Mouse (Mus musculus) granulocyte monocyte progenitor cell, adult 5-6 weeks (primary cell): Measurements from ENCODE around the gene AC170998.1. TPM values are rescaled to one million over a fixed set of nuclear protein-coding genes. Genes with fewer than 3 reads are reported as not detected.
A peak's percentile ranks its signal among the peaks of the same experiment; 100 is the strongest.
"Not testable (repeated sequence)": the region's sequence is repeated elsewhere in the genome, so short reads cannot be mapped to it uniquely, and the experiment has no call there.

Experiments
- ATAC-seq: replicated peaks from 2 replicates; pipeline ENCODE4 v1.8.0; 2016; ENCODE audit warnings: mild to moderate bottlenecking, moderate TSS enrichment, inconsistent platforms; ENCODE audit not compliant: poor library complexity, severe bottlenecking
- total RNA-seq, 2 experiments: library from RNA; stranded (forward) in 1 of 2; stranded (reverse) in 1 of 2; fragments of 200-712, 200-1000 nt in 1 of 2; fragments of >200 nt in 1 of 2; fragmentation: Nextera tagmentation in 1 of 2; gene quantifications; 2 replicates each; pipeline ENCODE4 v1.2.3; 2014 to 2017

The AC170998.1 gene
- total RNA-seq, 2 experiments from 2014 or later = 1.3 to 19.9 TPM

DNA sequence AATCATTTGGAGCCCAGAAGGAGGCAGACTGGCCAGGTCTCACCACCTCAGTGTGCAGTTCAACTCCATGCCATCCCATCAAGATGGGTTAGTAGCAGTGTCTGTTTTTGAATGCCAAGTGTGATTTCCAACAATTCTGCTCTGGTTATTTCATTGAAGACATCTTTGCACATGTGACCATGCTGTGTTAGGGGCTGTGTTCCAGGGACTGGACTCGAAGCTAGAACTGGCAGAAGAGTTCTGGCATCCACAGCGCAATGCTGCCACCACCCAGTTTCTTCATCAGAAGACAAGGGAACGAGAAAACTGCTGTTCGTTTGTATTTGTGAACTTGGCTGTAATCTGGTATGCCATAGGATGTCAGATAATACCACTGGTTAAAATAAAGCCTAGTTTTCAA, 22.1 kb downstream of the AC170998.1 start:
- ATAC-seq = no peak

DNA sequence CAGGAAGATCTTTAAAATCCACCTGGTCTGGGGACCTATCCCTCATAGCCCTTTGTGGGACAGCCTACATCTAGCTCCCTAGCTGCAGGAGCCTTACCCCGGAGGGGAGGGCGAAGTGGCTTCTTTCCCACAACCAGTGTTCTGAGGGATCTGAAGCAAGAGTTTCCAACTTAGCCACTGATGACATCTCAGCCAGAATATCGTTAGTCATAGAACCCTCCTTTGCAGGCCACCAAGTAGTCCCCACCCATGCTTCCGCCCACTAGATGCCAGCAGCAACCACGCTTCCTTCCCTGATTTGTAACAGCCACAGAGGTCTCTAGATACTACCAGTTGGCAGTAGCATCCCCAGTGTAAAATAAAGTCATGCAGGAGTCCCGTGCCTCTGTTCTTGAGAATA, 24.7 kb downstream of the AC170998.1 start:
- peak; percentile 92 for ATAC-seq

DNA sequence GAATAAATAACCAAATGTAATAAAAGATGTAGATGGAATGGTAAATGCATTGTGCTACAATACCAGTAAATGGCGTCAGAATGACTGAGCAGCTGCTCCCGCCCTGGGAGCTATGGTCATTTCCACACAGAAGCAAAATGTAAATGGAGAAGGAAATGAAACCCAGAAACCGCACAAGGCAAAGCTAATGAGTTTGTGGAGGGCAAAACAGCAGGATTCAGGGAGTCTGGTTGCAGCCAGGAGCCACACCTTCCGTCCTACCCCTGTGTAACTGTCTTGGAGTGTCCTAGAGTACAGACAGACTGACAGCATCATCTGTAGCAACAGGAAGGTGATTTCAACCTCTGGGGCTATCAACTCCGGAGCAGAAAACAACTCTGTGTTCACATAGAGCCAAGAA, 30.6 kb downstream of the AC170998.1 start:
- ATAC-seq = peak; percentile 92

DNA sequence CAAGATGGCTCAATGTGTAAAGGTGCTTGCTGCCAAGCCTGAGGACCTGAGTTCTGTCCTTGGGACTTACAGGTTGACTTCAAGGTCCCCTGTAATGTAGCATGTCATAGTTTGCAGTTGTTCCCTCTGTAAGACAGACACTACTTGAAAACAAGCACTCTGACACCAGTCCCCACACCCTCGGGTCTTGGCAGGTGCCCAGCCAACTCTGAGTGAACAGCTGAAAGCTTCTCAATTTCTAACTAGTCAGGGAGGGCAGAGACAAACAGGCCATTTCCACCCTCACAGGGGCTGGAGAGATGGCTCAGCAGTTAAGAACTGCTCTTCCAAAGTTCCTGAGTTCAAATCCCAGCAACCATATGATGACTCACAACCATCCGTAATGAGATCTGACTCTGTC, 31.6 kb downstream of the AC170998.1 start:
- ATAC-seq = no peak

DNA sequence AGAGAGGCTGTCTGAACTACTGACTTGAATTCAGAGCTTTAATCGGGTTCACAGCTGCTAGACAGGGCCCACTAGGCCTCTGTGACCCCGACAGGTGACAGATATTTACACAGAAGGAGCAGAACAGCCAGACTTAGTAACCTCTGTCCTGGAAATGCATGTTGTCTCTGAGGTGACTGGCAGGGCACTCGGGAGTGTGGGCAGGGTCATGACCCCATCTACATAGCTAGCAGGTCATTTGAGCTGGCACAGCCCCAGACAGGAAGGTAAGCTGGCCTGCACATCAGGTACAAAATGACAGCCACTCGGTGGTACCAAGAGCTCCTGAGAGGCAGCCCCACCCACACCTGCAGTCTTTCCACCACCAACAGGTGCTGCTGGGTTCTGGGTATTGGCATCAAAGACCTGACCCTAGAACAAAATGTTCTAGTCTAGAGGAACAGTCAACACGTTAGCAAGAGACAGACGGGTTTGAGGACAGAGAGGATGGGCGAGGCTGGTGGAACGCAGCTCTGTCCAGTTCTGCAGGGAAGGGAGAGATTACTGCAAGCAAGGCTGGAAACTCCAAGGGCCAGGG, 34.9 kb downstream of the AC170998.1 start:
- ATAC-seq = no peak

DNA sequence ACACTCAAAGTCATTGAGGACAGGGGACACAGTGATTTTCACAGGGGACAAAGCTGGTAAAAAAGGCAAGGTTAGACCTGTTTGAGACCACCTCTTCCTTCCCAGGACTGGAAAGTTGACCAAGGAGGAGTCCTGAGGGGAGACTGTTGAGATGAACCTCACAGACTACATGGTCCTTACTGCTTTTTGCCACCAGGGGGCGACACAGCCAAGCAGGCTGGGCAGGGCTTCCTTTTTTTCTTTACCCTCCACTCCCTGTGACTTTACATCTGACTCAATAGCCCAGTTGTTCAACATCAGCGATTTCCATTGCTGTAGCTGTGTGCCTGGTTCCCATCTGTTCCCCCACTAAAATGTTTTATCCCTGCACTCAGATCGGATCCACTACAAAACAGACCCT, 36.0 kb downstream of the AC170998.1 start:
- peak; percentile 96 for ATAC-seq

DNA sequence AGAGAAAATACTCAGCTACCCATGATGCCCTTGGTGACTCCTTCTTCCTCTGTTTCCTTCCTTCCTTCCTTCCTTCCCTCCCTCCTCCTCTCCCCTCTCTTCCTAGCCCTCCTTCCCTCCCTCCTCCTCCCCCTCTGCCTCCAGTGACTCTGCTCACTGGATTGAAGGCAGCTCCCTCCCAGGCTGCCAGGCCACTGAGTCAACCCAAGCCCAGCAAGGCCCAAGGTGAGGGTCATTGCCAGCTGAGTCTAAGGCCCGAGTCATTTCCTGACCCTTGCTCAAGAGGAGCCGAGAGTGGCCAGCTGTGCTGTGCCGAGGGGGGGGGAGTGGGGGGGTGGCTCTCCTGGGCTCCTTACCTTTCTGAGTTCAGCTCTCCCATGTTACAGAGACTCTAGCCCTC, 40.3 kb downstream of the AC170998.1 start:
- no peak for ATAC-seq

DNA sequence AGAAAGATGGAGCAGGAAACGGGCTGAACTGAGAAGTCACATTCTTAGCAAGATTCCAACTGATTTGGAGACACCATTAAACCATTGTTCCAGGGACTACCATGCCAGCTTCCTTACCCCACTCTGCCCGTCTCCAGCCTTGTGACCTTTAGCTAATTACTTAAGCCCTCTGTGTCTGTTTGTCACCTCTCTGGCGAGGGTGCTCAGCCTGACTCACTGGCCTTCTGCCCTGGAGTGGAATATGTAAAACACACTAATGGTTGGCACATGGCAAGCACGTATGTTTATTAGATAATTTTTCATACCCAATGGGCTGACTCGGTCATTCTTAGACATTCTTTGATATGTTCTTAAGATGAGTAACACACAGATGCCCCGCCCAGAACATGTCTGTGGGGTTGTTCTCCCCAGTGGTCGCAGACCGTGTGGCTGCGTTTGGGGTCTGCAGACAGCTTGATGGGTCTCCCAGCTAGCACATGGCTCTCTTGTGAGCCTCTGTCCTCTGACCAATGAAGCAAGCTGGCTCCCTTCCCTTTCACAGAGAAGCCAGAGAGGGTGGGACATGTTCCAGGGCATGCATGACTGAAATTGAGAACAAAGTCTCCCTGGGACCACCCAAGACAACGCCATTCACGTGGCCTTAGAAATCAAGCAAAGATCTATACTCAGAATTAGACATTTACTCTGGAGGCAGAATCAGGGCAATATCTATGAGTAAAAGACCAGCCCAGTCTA, 41.1 kb downstream of the AC170998.1 start:
- ATAC-seq = no peak

DNA sequence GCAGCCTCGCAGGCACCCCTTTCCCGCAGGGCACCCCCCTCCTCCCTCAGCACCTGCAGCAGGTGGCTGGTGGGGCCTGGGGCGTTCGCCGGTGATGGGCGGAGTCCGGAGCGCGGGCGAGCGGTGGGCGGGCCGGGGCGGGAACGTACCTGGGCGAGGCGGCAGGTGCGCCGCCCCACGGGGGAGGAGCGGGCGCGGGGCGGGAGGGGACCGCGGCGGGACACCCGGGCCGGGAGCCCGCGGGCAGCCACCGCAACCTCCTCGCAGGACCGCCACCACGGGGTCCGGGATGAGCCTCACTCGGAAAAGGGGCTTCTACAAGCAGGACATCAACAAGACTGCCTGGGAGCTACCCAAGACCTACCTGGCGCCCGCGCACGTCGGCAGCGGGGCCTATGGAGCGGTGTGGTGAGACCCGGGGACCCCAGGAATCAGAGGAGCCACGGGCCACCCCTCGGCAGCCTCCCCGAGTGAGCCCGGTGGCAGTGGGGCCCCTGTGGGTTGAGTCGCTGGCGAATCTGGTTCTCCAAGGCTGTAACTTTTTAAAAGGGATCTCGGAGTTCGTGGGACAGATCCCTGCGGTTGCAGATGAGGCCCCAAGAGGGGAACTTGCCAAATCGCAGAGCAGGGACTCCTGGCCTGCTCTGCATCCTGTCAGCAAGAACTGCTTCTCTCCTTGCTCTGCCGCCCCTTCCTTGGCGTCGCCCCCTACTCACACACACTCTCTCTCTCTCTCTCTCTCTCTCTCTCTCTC, 43.4 kb downstream of the AC170998.1 start, which contains the start of gene Mapk13:
TSS of gene Mapk13 (plus strand) at position 177 of the 754 bp plus-strand sequence.
- ATAC-seq = peak; percentile 79

DNA sequence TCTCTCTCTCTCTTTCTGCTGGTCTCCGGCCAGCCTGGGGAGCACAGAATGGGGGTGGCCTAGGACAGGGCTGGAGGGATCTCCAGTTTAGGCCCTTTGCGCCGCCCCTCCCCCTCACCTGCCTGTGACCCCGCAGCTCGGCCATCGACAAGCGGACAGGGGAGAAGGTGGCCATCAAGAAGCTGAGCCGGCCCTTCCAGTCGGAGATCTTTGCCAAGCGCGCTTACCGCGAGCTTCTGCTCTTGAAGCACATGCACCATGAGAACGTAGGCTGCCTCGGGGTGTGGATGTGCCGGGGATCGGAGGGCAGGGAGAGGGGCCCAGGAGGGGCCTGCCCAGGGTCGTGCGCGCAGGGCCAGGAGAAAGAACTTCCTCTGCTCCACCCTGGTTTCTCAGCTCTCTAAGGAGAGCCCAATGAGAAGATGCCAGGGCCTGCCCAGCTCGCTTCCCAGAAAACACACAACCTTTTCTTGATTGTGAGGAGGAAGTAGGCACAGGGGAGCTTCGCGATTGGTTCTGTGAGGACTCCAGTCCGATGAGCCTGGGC, 44.1 kb downstream of the AC170998.1 start:
- ATAC-seq = peak; percentile 45

DNA sequence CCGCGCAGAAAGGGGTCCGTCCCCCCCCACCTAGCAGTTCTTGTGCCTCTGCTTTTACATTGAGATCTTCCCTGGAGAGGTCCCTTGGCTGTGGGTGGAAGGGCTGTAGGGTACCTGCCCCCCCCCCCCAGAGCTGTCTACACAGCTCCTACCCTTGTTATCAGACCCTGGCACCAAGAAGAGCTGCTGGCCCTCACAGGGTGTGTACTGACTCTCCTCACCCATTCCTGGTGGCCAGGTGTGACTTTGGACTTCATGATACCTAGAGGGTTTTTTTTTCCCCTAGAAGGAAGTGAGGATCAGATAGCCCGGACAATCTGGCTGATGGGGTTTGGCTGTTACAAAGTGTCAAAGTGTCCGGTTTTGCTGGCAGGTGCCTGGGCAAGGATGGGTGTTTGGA, 45.4 kb downstream of the AC170998.1 start:
- no peak for ATAC-seq

DNA sequence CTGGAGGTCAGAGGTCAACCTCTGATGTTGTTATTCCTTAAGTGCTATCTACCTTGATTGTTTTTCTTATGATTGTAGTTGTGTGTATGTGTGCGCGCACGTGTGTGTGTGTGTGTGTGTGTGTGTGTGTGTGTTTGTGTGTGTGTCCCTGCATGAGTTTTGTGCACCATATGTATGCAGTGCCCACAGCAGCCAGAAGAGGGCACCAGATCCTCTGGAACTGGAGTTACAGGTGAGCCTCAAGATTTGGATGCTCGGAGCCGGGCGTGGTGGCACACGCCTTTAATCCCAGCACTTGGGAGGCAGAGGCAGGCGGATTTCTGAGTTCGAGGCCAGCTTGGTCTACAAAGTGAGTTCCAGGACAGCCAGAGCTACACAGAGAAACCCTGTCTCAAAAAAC, 48.4 kb downstream of the AC170998.1 start:
- ATAC-seq = not testable (repeated sequence)

DNA sequence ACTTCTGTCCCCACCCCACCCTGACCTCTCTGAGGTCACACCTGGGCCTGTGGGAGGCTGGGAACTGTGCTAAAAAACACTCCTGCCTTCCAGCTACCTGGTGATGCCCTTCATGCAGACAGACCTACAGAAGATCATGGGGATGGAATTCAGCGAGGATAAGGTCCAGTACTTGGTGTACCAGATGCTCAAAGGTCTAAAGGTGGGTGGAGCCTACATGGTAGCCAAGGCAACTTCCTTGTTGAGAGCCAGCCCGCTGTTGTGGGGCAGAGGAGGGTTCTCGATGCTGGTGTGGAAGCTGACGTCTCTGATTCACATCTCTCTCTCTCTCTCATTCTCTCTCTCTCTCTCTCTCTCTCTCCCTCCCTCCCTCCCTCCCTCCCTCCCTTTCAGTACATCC, 49.3 kb downstream of the AC170998.1 start:
- no peak for ATAC-seq

Other genes with a start within 250 kb of the AC170998.1 start
- 49.1 and 63.7 TPM in 2 replicates for gene Fkbp5, start 208.6 kb upstream of the AC170998.1 start, total RNA-seq (2014; fragmentation: Nextera tagmentation)
- gene Fkbp5, start 208.6 kb upstream of the AC170998.1 start, total RNA-seq (2017) = 40.8 and 53.1 TPM in 2 replicates
- gene Armc12, start 195.3 kb upstream of the AC170998.1 start, total RNA-seq (2014; fragmentation: Nextera tagmentation) = not detected in 2 replicates
- gene Armc12, start 195.3 kb upstream of the AC170998.1 start, total RNA-seq (2017) = not detected in 2 replicates
- not detected in 2 replicates for gene Clpsl2, start 176.7 kb upstream of the AC170998.1 start, total RNA-seq (2014; fragmentation: Nextera tagmentation)
- not detected in 2 replicates for gene Clpsl2, start 176.7 kb upstream of the AC170998.1 start, total RNA-seq (2017)
- not detected in 2 replicates for gene Clps, start 165.3 kb upstream of the AC170998.1 start, total RNA-seq (2014; fragmentation: Nextera tagmentation)
- not detected in 2 replicates for gene Clps, start 165.3 kb upstream of the AC170998.1 start, total RNA-seq (2017)
- gene Lhfpl5, start 150.4 kb upstream of the AC170998.1 start, total RNA-seq (2014; fragmentation: Nextera tagmentation) = not detected in 2 replicates
- not detected in 2 replicates for gene Lhfpl5, start 150.4 kb upstream of the AC170998.1 start, total RNA-seq (2017)
- gene Srpk1, start 103.4 kb upstream of the AC170998.1 start, total RNA-seq (2014; fragmentation: Nextera tagmentation) = 125 and 178 TPM in 2 replicates
- 129 and 150 TPM in 2 replicates for gene Srpk1, start 103.4 kb upstream of the AC170998.1 start, total RNA-seq (2017)
- 3.8 TPM in 1 of 2 replicates, not detected in the other for gene Slc26a8, start 35.9 kb upstream of the AC170998.1 start, total RNA-seq (2014; fragmentation: Nextera tagmentation)
- 0.93 and 2.5 TPM in 2 replicates for gene Slc26a8, start 35.9 kb upstream of the AC170998.1 start, total RNA-seq (2017)
- 123 and 141 TPM in 2 replicates for gene Mapk14, start 34.8 kb upstream of the AC170998.1 start, total RNA-seq (2014; fragmentation: Nextera tagmentation)
- gene Mapk14, start 34.8 kb upstream of the AC170998.1 start, total RNA-seq (2017) = 101 and 156 TPM in 2 replicates
- gene Mapk13, start 43.2 kb downstream of the AC170998.1 start, total RNA-seq (2014; fragmentation: Nextera tagmentation) = 1.8 and 2.0 TPM in 2 replicates
- 0.88 and 3.4 TPM in 2 replicates for gene Mapk13, start 43.2 kb downstream of the AC170998.1 start, total RNA-seq (2017)
- 30.4 and 39.0 TPM in 2 replicates for gene Brpf3, start 75.0 kb downstream of the AC170998.1 start, total RNA-seq (2014; fragmentation: Nextera tagmentation)
- gene Brpf3, start 75.0 kb downstream of the AC170998.1 start, total RNA-seq (2017) = 2.8 and 15.2 TPM in 2 replicates
- not detected in 2 replicates for gene Pnpla1, start 132.3 kb downstream of the AC170998.1 start, total RNA-seq (2014; fragmentation: Nextera tagmentation)
- under 0.01 and 0.13 TPM in 2 replicates for gene Pnpla1, start 132.3 kb downstream of the AC170998.1 start, total RNA-seq (2017)
- 1.8 and 2.6 TPM in 2 replicates for gene 4930539E08Rik, start 189.2 kb downstream of the AC170998.1 start, total RNA-seq (2014; fragmentation: Nextera tagmentation)
- 1.2 and 1.5 TPM in 2 replicates for gene 4930539E08Rik, start 189.2 kb downstream of the AC170998.1 start, total RNA-seq (2017)
- not detected in 2 replicates for gene Pxt1, start 217.8 kb downstream of the AC170998.1 start, total RNA-seq (2014; fragmentation: Nextera tagmentation)
- gene Pxt1, start 217.8 kb downstream of the AC170998.1 start, total RNA-seq (2017) = not detected in 2 replicates
- gene Kctd20, start 225.9 kb downstream of the AC170998.1 start, total RNA-seq (2014; fragmentation: Nextera tagmentation) = 99.8 and 132 TPM in 2 replicates
- 146 and 162 TPM in 2 replicates for gene Kctd20, start 225.9 kb downstream of the AC170998.1 start, total RNA-seq (2017)